Mouse (Mus musculus): Measurements from ENCODE around the gene Zbtb20.

The Zbtb20 gene

GRCm38 (mm10) chr16:43191060-43191850, 315.6 kb downstream of the Zbtb20 start:
- no peak for DNase-seq (ENCODE audit: low spot score in 2 of 2)

DNA sequence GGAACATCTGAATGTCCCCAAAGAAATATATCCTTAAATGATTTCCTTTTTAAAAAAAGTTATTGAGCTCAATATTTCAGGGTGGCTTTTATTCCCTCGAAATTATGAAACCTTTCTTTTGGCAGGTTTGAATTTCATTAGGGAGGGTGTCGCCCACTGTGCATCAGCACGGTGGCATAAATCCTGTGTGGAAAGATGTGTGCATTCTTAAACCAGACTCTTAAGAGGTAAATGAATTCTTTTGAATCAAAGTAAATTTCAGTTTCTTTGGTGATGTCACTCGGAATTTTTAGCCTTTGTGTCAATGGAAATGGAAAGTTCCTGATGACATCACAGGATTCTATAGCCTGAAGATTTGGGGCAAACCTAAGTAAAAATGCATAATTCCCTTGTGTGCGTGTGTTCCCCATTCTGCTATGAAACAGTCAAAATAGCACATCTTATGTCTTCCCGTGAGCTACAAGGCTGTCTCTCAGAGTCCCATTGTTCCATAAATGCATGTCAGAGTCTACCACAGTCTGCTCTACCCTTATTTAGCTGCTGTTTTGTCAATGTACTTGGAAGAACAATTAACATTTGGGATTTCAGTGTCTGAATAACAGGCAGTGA, 318.1 kb downstream of the Zbtb20 start:
- DNase-seq (ENCODE audit: low spot score in 2 of 2) = no peak

- no peak for DNase-seq (ENCODE audit: low spot score in 2 of 2)
These were observed 341.8 kb downstream of the Zbtb20 start for GRCm38 (mm10) chr16:43217336-43218006.

GRCm38 (mm10) chr16:43219367-43219766, 343.7 kb downstream of the Zbtb20 start:
- no peak for DNase-seq (ENCODE audit: low spot score in 2 of 2)

- DNase-seq (ENCODE audit: low spot score in 2 of 2) = no peak
These were observed 345.6 kb downstream of the Zbtb20 start for GRCm38 (mm10) chr16:43221313-43221712.

DNA sequence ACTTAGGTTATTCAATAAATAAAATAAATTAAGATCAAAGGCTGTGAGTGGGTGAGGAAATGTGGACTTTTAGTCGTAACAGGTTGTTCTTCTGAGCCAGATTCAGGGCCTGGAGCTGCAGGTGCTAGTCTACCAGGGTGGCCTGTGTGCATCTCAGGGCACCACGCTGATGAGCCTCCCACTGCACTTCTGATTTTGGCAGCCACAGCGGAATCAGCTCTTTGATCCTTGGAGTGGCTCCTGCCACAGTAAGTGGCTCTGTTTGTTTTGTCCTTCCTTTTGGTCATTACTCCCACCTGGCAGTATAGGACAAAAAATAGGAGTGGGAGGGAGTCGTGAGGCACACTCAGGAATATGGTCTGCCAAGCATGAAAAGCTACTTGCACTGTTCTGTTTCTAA, 354.6 kb downstream of the Zbtb20 start:
- no peak for DNase-seq (ENCODE audit: low spot score in 2 of 2)

- no peak for DNase-seq (ENCODE audit: low spot score in 2 of 2)
These were observed 358.6 kb downstream of the Zbtb20 start for GRCm38 (mm10) chr16:43234249-43234648.

DNA sequence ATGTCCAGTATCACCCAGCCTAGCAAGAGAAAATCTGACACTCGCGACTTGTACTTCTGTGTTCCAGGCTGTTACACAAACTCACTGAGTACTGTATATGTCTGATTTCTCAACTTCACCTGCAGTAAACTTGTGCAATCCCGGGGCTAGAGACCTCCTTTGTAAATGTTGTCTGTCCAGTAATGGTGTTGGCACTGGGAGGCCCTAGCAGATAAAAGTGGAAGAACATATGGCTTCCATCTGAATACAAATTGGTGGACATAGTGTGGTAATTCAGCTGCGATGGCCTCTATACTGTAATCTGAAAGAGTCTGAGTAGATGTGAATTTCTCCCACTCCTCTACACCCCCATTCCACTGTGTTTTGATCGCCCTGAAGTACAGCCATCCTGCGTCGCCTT, 359.6 kb downstream of the Zbtb20 start:
- DNase-seq (ENCODE audit: low spot score in 2 of 2) = no peak

- no peak for DNase-seq (ENCODE audit: low spot score in 2 of 2)
These were observed 360.1 kb downstream of the Zbtb20 start for GRCm38 (mm10) chr16:43235721-43236159.

DNA sequence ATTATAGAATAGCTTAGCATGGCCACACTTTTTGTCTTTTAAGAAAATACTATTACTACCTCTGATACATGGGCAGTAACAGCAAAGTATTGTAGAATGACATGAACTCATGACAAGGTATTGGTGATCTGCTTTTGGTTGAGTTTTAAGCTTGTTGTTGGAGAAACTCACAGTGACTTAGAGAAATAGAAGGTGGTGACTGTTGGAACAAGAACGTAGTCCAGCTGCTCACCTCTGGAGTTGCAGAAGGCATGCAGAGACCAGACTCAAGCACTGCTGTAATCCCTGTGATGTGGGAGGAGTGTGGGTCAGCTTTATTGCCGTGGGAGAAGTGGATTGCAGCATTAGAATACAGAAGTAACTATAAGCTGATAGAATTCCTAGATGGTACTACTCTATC, 361.9 kb downstream of the Zbtb20 start:
- no peak for DNase-seq (ENCODE audit: low spot score in 2 of 2)

GRCm38 (mm10) chr16:43247026-43247425, 371.3 kb downstream of the Zbtb20 start:
- DNase-seq (ENCODE audit: low spot score in 2 of 2) = no peak

DNA sequence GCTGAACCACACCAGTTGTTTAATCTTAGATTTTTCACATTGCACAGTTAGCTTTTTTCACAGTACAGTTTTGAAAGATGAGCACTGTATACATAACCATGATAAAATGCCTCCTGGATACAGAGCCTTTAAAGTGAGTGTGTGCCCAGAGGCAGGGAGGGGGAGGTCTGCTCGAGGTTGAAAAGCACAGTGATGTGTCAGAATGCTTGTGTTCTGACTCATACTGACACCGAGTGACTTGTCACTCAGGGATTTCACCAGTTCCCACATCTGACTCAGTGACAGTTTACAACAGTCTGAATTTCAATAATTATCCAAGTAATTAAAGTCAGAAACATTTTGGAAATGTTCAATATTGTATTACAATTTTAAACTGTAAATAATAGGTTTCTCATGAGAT, 377.4 kb downstream of the Zbtb20 start:
- no peak for DNase-seq (ENCODE audit: low spot score in 2 of 2)

- no peak for DNase-seq (ENCODE audit: low spot score in 2 of 2)
These were observed 378.1 kb downstream of the Zbtb20 start for GRCm38 (mm10) chr16:43253746-43254145.

DNA sequence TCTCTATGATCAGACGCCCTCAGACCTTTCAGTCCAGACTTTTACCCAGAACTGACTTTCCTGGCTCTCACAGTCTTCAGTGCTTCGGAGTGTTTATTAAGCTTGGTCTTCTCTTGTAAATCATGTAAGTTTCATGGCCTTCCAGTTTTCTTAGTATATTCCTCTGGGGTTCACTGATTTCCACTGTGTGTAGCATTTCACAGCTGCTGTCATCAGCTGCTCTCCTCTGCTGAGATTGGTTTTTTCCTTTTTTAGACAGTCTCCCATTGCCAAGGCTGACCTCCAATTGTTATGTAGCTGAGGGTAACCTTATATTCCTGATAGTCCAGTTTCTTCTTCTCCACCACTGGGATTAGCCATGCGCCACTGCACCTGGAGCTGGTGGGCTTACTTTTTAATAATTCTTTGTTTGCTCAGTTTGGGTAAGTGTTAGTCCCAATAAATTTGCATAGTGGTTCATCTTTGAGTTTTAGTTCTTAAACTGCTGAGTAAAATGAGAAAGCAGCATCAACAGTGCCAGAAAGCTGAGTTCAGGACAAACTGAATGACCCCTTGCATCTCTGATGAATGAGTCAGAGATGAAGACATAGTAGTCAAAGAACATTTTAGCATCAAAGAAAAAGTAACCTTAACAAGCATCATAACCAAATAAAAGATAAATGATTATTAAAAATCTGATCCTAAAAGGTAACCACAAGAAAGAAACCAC, 380.7 kb downstream of the Zbtb20 start:
- no peak for DNase-seq (ENCODE audit: low spot score in 2 of 2)

GRCm38 (mm10) chr16:43256900-43257281, 381.2 kb downstream of the Zbtb20 start:
- no peak for DNase-seq (ENCODE audit: low spot score in 2 of 2)

GRCm38 (mm10) chr16:43259466-43259865, 383.8 kb downstream of the Zbtb20 start:
- DNase-seq (ENCODE audit: low spot score in 2 of 2) = no peak

GRCm38 (mm10) chr16:43260862-43261261, 385.2 kb downstream of the Zbtb20 start:
- no peak for DNase-seq (ENCODE audit: low spot score in 2 of 2)

GRCm38 (mm10) chr16:43274057-43274595, 398.4 kb downstream of the Zbtb20 start:
- no peak for DNase-seq (ENCODE audit: low spot score in 2 of 2)

GRCm38 (mm10) chr16:43276764-43277163, 401.1 kb downstream of the Zbtb20 start:
- no peak for DNase-seq (ENCODE audit: low spot score in 2 of 2)

GRCm38 (mm10) chr16:43286319-43286718, 410.6 kb downstream of the Zbtb20 start:
- DNase-seq (ENCODE audit: low spot score in 2 of 2) = peak in 1 of 2 experiments; percentile 30

- DNase-seq (ENCODE audit: low spot score in 2 of 2) = no peak
These were observed 411.2 kb downstream of the Zbtb20 start for GRCm38 (mm10) chr16:43286783-43287383.
